Mouse (Mus musculus): Measurements from ENCODE around the gene Thsd4. TPM values are rescaled to one million over a fixed set of nuclear protein-coding genes. Genes with fewer than 3 reads are reported as not detected.
"Not testable (repeated sequence)": the region's sequence is repeated elsewhere in the genome, so short reads cannot be mapped to it uniquely, and the experiment has no call there.

The Thsd4 gene
- polyA plus RNA-seq, 1 experiment from 2014 or later: 34.9 TPM

DNA sequence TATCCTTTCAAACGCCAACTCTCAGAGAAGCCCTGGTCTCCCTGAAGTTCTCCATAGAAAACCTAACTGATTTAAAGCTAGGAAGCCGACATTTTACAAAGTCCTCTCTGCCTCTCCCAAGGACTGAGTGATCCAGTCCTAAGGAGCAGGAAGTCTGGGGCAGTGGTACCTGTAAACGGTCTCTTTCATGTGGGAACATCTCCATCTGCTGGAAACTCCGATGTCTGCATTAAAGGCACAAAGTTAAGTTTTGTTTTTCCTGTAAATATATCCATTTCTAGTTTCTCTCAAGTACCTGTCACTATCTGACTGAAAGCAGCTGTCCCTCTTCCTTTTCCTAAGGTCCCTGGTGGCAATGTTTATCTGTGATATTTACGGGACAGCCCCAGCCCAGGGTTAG, 245.5 kb downstream of the Thsd4 start:
- no peak overlapping the region for H3K9ac ChIP-seq (ENCODE audit: low read length)
- H3K4me1 ChIP-seq (replicated peaks; ENCODE audit: control insufficient read depth, insufficient read depth, low read length): peaks cover 24% of the 10 kb centered on the region
- no peak for DNase-seq (ENCODE audit: low spot score)
- H3K27me3 ChIP-seq (replicated peaks; ENCODE audit: control insufficient read depth, insufficient read depth, low read length): no peaks in the 10 kb centered on the region
- H3K9me3 ChIP-seq (ENCODE audit: control insufficient read depth, low read length): no peaks in the 10 kb centered on the region
- no peak overlapping the region for H3K4me3 ChIP-seq (ENCODE audit: low read depth, low read length)
- WGBS: 15% methylated on average over 5 of the region's 5 CpGs
- no peak overlapping the region for H3K4me2 ChIP-seq (ENCODE audit: low read length)
- peak overlapping the region; percentile 14; the same call in 1 of the 2 replicates for H3K27ac ChIP-seq (ENCODE audit: low read depth)
- no peaks in the 10 kb centered on the region for H3K36me3 ChIP-seq (ENCODE audit: control insufficient read depth, insufficient read depth, low read length)
- ATAC-seq (replicated peaks; ENCODE audit: low FRiP score, low TSS enrichment, low read depth): 0 out of 2 replicates have a peak, but pooled peaks have one; percentile 32

DNA sequence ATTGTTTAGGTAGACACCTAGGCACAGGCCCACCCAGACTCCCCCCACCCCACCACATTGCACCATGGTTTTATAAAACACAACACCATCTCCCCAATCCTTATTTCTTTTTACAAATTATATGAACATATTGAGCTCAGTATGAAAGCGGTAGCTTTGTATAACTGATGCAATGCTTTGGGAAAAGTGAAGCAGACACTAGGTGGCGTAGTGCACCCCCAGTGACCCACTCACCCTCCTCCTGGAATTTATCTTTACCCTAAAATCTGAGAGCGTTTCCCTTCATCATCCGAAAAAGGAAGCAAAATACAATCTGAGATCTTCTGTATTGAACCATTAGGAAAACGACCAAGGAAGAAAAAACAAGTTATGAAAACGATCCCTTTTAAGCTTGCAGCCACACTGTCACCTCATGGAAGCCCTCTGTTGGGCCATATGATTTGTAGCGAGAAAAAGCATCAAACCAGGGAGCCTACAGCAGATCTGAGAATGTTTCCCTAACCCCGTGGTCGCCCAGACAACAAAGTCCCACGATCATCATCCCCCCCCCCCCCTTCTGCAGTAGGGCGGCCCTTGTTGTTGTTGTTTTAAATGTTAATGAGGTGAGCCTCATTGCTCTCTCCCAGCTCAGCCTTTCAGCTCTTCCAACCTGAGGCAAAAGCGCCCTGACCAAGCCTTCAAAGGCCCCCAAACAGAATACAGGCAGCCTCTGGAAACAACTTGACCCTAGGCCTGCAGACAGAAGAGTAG, 246.3 kb downstream of the Thsd4 start:
- no peaks in the 10 kb centered on the region for H3K27me3 ChIP-seq (replicated peaks; ENCODE audit: control insufficient read depth, insufficient read depth, low read length)
- H3K4me3 ChIP-seq (ENCODE audit: low read depth, low read length): no peak overlapping the region
- 31% methylated on average over 12 of the region's 12 CpGs for WGBS
- peak overlapping the region; percentile 14; the same call in 1 of the 2 replicates for H3K27ac ChIP-seq (ENCODE audit: low read depth)
- no peaks in the 10 kb centered on the region for H3K36me3 ChIP-seq (ENCODE audit: control insufficient read depth, insufficient read depth, low read length)
- H3K4me2 ChIP-seq (ENCODE audit: low read length): no peak overlapping the region
- no peaks in the 10 kb centered on the region for H3K9me3 ChIP-seq (ENCODE audit: control insufficient read depth, low read length)
- ATAC-seq (replicated peaks; ENCODE audit: low FRiP score, low TSS enrichment, low read depth) (no peak), DNase-seq (ENCODE audit: low spot score) (no peak)
- peaks cover 17% of the 10 kb centered on the region for H3K4me1 ChIP-seq (replicated peaks; ENCODE audit: control insufficient read depth, insufficient read depth, low read length)
- H3K9ac ChIP-seq (ENCODE audit: low read length): no peak overlapping the region

DNA sequence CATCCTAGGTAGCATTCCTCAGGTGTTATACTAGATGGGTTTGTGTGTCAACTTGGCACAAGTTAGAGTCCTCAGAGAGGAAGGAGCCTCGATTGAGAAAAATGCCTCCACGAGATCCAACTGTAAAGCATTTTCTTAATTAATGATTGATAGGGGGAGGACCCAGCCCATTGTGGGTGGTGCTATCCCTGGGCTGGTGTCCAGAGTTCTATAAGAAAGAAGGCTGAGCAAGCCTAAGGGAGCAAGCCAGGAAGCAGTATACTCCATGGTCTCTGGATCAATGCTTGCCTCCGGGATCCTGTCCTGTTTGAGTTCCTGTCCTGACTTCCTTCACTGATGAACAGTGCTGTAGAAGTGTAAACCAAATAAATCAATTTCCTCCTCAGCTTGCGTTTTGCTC, 247.3 kb downstream of the Thsd4 start:
- H3K4me1 ChIP-seq (replicated peaks; ENCODE audit: control insufficient read depth, insufficient read depth, low read length): peaks cover 9% of the 10 kb centered on the region
- no peaks in the 10 kb centered on the region for H3K36me3 ChIP-seq (ENCODE audit: control insufficient read depth, insufficient read depth, low read length)
- no peaks in the 10 kb centered on the region for H3K27me3 ChIP-seq (replicated peaks; ENCODE audit: control insufficient read depth, insufficient read depth, low read length)
- 63% methylated on average over 4 of the region's 4 CpGs for WGBS
- no peaks in the 10 kb centered on the region for H3K9me3 ChIP-seq (ENCODE audit: control insufficient read depth, low read length)
- no peak overlapping the region for H3K4me2 ChIP-seq (ENCODE audit: low read length)
- ATAC-seq (replicated peaks; ENCODE audit: low FRiP score, low TSS enrichment, low read depth) (no peak), DNase-seq (ENCODE audit: low spot score) (no peak)
- no peak overlapping the region for H3K27ac ChIP-seq (ENCODE audit: low read depth)
- H3K4me3 ChIP-seq (ENCODE audit: low read depth, low read length): no peak overlapping the region
- no peak overlapping the region for H3K9ac ChIP-seq (ENCODE audit: low read length)

DNA sequence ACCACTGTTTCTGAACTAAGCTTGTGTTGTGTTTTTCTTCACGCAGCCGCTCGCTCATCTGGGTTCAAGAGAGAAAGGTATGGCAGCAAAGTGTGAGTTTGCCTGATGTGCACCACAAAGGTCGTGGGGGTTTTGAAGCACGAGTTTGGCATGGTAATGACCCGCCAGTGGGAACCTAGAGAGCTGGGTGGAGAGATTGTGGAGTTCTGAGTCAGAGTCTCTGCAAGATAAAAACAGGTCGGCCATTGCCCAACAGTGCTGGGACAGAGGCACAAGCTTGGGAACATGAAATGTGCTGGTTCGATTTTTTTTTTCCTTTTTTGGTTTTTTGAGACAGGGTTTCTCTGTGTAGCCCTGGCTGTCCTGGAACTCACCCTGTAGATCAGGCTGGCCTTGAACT, 249.5 kb downstream of the Thsd4 start:
- not testable (repeated sequence) for H3K4me3 ChIP-seq (ENCODE audit: low read depth, low read length); H3K36me3 ChIP-seq (ENCODE audit: control insufficient read depth, insufficient read depth, low read length); H3K9me3 ChIP-seq (ENCODE audit: control insufficient read depth, low read length); DNase-seq (ENCODE audit: low spot score); H3K27ac ChIP-seq (ENCODE audit: low read depth); H3K9ac ChIP-seq (ENCODE audit: low read length); ATAC-seq (replicated peaks; ENCODE audit: low FRiP score, low TSS enrichment, low read depth); H3K27me3 ChIP-seq (replicated peaks; ENCODE audit: control insufficient read depth, insufficient read depth, low read length); H3K4me1 ChIP-seq (replicated peaks; ENCODE audit: control insufficient read depth, insufficient read depth, low read length); H3K4me2 ChIP-seq (ENCODE audit: low read length)
- WGBS: 85% methylated on average over 8 of the region's 8 CpGs

DNA sequence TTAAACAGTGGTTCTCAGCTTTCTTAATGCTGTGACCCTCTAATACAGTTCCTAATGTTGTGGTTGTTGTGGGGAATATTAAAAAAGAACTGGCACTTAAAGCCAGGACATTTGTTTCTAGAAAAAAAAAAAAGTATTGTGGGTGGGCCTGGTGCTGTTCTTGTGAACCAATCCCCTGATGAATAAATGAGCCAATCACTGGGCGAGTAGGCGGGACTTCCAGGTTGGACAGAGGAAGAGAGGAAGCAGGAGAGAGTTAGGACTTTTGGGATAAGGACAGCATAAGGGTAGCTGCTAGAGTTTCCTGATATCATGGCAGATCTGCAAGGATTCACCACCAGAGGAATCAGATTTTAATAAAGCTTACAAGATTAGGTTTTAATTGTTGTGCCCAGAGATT, 249.9 kb downstream of the Thsd4 start:
- Histone ChIP-seq H3K36me3 (ENCODE audit: control insufficient read depth, insufficient read depth, low read length) (no peaks in the 10 kb centered on the region), H3K4me2 (ENCODE audit: low read length) (no peak overlapping the region), H3K9ac (ENCODE audit: low read length) (no peak overlapping the region), H3K4me1 (replicated peaks; ENCODE audit: control insufficient read depth, insufficient read depth, low read length) (peaks cover 8% of the 10 kb centered on the region; the same call in 1 of the 2 replicates), H3K4me3 (ENCODE audit: low read depth, low read length) (no peak overlapping the region), H3K9me3 (ENCODE audit: control insufficient read depth, low read length) (no peaks in the 10 kb centered on the region), H3K27ac (ENCODE audit: low read depth) (no peak overlapping the region), H3K27me3 (replicated peaks; ENCODE audit: control insufficient read depth, insufficient read depth, low read length) (no peaks in the 10 kb centered on the region)
- ATAC-seq (replicated peaks; ENCODE audit: low FRiP score, low TSS enrichment, low read depth) (no peak), DNase-seq (ENCODE audit: low spot score) (no peak)
- WGBS: 69% methylated on average over 2 of the region's 2 CpGs

DNA sequence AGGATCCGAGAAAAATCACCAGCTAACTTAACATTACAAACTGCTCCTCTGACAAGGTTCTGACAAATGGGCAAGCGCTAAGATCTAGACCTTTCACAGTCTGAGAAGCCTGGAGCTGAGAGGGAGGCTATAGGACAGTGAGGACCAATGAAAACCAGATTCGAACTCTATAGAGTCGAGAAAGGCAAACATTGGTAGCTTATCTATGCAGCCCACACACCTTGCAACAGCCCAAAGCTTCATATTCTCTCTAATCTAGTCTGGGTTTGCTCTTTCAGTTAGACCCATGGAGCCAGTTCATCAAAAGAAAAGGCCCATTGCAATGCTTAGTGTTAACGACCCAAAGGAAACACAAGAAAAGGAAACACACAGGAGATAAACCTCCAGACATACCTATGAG, 252.0 kb downstream of the Thsd4 start:
- whole genome bisulfite sequencing: 73% methylated on average over 5 of the region's 5 CpGs

DNA sequence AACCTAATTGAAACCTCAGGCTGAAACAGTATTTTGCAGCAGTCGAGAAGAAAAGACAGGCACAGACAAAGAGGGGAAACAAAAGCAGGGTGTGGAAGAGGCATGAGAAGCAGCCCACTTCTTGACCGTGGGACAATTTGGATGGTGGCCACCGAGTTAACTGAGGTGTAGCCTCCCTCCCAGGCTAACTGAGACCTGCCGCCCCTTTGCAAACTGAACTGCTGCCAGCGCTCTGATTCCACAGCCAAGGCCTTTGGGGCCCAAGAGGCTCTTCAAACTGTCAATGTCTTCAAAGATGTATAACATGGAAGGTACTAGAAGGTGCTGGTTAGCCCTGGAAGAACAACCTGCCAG, 254.6 kb downstream of the Thsd4 start:
- DNase-seq (ENCODE audit: low spot score) (no peak), ATAC-seq (replicated peaks; ENCODE audit: low FRiP score, low TSS enrichment, low read depth) (no peak)
- Histone ChIP-seq H3K27ac (ENCODE audit: low read depth) (no peak overlapping the region), H3K4me1 (replicated peaks; ENCODE audit: control insufficient read depth, insufficient read depth, low read length) (no peaks in the 10 kb centered on the region; the same call in 1 of the 2 replicates), H3K4me3 (ENCODE audit: low read depth, low read length) (no peak overlapping the region), H3K9me3 (ENCODE audit: control insufficient read depth, low read length) (no peaks in the 10 kb centered on the region), H3K9ac (ENCODE audit: low read length) (no peak overlapping the region), H3K4me2 (ENCODE audit: low read length) (no peak overlapping the region), H3K36me3 (ENCODE audit: control insufficient read depth, insufficient read depth, low read length) (no peaks in the 10 kb centered on the region), H3K27me3 (replicated peaks; ENCODE audit: control insufficient read depth, insufficient read depth, low read length) (no peaks in the 10 kb centered on the region)
- WGBS: 88% methylated on average over 5 of the region's 5 CpGs

More for the DNA sequence above, 252.0 kb downstream of the Thsd4 start:
- ATAC-seq (replicated peaks; ENCODE audit: low FRiP score, low TSS enrichment, low read depth) (no peak), DNase-seq (ENCODE audit: low spot score) (no peak)
- Histone ChIP-seq H3K27ac (ENCODE audit: low read depth) (no peak overlapping the region), H3K9ac (ENCODE audit: low read length) (no peak overlapping the region), H3K27me3 (replicated peaks; ENCODE audit: control insufficient read depth, insufficient read depth, low read length) (no peaks in the 10 kb centered on the region), H3K4me2 (ENCODE audit: low read length) (no peak overlapping the region), H3K4me1 (replicated peaks; ENCODE audit: control insufficient read depth, insufficient read depth, low read length) (no peaks in the 10 kb centered on the region; the same call in 1 of the 2 replicates), H3K4me3 (ENCODE audit: low read depth, low read length) (no peak overlapping the region), H3K36me3 (ENCODE audit: control insufficient read depth, insufficient read depth, low read length) (no peaks in the 10 kb centered on the region), H3K9me3 (ENCODE audit: control insufficient read depth, low read length) (no peaks in the 10 kb centered on the region)

DNA sequence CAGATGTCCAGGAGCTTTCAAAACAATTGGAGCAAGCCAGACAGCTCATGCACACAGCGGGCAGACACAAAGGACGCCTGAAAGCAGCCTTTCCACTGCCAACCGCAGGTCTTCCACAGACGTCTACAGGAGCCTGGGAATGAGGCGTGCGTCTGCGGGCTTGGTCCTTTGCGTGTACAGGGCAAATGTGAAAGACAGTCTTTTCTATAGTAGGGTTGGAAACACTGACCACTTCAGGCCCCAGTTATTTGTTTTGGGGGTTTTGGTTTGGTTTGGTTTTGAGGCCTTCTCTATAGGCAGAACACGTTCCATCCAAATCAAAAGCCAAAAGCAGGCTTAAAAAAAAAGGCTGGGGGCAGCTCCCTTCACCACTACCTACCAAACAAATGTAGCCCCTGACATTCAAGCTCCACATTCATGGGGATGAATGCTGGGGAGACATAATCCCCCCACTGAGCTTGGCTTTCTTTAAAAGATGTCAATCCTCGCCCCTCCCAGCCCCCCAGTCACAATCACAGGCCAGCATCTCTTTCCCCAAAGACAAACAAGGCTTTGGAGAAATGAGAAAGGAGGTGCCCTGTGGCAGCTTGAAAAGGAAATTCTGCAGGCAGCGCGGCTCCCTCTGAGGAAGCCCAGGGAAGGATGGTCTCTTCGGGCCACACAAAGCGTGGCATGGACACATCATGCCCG, 255.1 kb downstream of the Thsd4 start:
- H3K4me2 ChIP-seq (ENCODE audit: low read length): no peak overlapping the region
- no peak for ATAC-seq (replicated peaks; ENCODE audit: low FRiP score, low TSS enrichment, low read depth)
- WGBS: 88% methylated on average over 15 of the region's 15 CpGs

More for the DNA sequence above, 255.1 kb downstream of the Thsd4 start:
- DNase-seq (ENCODE audit: low spot score): no peak
- H3K4me1 ChIP-seq (replicated peaks; ENCODE audit: control insufficient read depth, insufficient read depth, low read length): no peaks in the 10 kb centered on the region; the same call in 1 of the 2 replicates
- H3K9me3 ChIP-seq (ENCODE audit: control insufficient read depth, low read length): no peaks in the 10 kb centered on the region
- H3K4me3 ChIP-seq (ENCODE audit: low read depth, low read length): no peak overlapping the region
- H3K36me3 ChIP-seq (ENCODE audit: control insufficient read depth, insufficient read depth, low read length): no peaks in the 10 kb centered on the region
- no peak overlapping the region for H3K27ac ChIP-seq (ENCODE audit: low read depth)
- H3K27me3 ChIP-seq (replicated peaks; ENCODE audit: control insufficient read depth, insufficient read depth, low read length): no peaks in the 10 kb centered on the region
- H3K9ac ChIP-seq (ENCODE audit: low read length): no peak overlapping the region
